In genomic region chr10:94514506-94515178, GRCm38 (mm10) we compare ENCODE assay signal across 8 mouse cellular contexts.
DNase-seq lines count a peak whose midpoint lies in the region; ATAC-seq and TF ChIP-seq lines count a peak whose summit lies in the region.

No protein-coding gene starts in this region.

- TF ChIP-seq CTCF in ES-Bruce4 (IDR thresholded peaks at IDR 0.05; ENCODE audit: low read depth, low read length) = no peak
- TF ChIP-seq CTCF in lung, adult 2 months (IDR thresholded peaks at IDR 0.05; ENCODE audit: insufficient read depth, low read length) = no peak

- TF ChIP-seq POLR2A in ES-Bruce4 (IDR thresholded peaks at IDR 0.05; ENCODE audit: insufficient read depth, low read length) = no peak
- peak; percentile 39; the same call in 1 of the 2 replicates for TF ChIP-seq POLR2A in lung, adult 2 months (IDR thresholded peaks at IDR 0.05; ENCODE audit: borderline replicate concordance, extremely low read depth, low read depth, low read length)

- H3K9ac ChIP-seq in ES-Bruce4 (ENCODE audit: low read depth, poor library complexity, severe bottlenecking) = peak overlapping the region; percentile 72
- H3K9ac ChIP-seq in forebrain, embryonic 16.5 days (replicated peaks; ENCODE audit: low read depth, low read length) = peak overlapping the region; percentile 76

- H3K4me3 ChIP-seq in ES-Bruce4 (ENCODE audit: low read depth, low read length) = peak overlapping the region; percentile 86
- peak overlapping the region; percentile 94 for H3K4me3 ChIP-seq in brown adipose tissue, adult 24 weeks (ENCODE audit: insufficient read depth, low read depth, low read length)
- peak overlapping the region; percentile 74 for H3K4me3 ChIP-seq in forebrain, embryonic 16.5 days (replicated peaks; ENCODE audit: low read length)
- H3K4me3 ChIP-seq in lung, adult 2 months (replicated peaks; ENCODE audit: extremely low read depth, low read depth, low read length) = peak overlapping the region; percentile 60

- no peak overlapping the region for H3K27ac ChIP-seq in ES-Bruce4 (ENCODE audit: insufficient read depth, low read length)
- H3K27ac ChIP-seq in brown adipose tissue, adult 24 weeks (replicated peaks; ENCODE audit: low read depth, low read length) = peak overlapping the region; percentile 95
- peak overlapping the region; percentile 33 for H3K27ac ChIP-seq in forebrain, embryonic 16.5 days (ENCODE audit: low read length)

- no peak for TF ChIP-seq EP300 in ES-Bruce4 (IDR thresholded peaks at IDR 0.05; ENCODE audit: insufficient read depth, low read depth, low read length)

- under 1% methylated on average over 68 of the region's 71 CpGs for WGBS in forebrain, embryonic 16.5 days
- WGBS in lung, adult 2 months = under 1% methylated on average over 69 of the region's 71 CpGs

- H3K4me2 ChIP-seq in forebrain, embryonic 16.5 days (ENCODE audit: low read length) = peak overlapping the region; percentile 99

- peak; percentile 81 to 86 for DNase-seq in heart, postnatal 36 days
- DNase-seq in layer of hippocampus, adult 18-20 months (ENCODE audit: low spot score in 2 of 2) = peak; percentile 68 to 79
- DNase-seq in lung, adult 2 months = peak; percentile 84
- peak; percentile 41 for DNase-seq in ovary, postnatal 10 days (ENCODE audit: low spot score)
- DNase-seq in thymus, postnatal 0 days (ENCODE audit: low spot score) = peak; percentile 86

- H3K9me3 ChIP-seq in ES-Bruce4 (replicated peaks; ENCODE audit: control insufficient read depth, insufficient read depth, low read length, poor library complexity, severe bottlenecking) = no peaks in the 10 kb centered on the region
- no peaks in the 10 kb centered on the region for H3K9me3 ChIP-seq in forebrain, embryonic 16.5 days (ENCODE audit: control insufficient read depth, low read length)

- no peaks in the 10 kb centered on the region for H3K4me1 ChIP-seq in ES-Bruce4 (ENCODE audit: control insufficient read depth, insufficient read depth, low read length)
- peaks cover 7% of the 10 kb centered on the region; the same call in 1 of the 2 replicates for H3K4me1 ChIP-seq in brown adipose tissue, adult 24 weeks (ENCODE audit: control insufficient read depth, insufficient read depth, insufficient read length, low read length)
- H3K4me1 ChIP-seq in forebrain, embryonic 16.5 days (replicated peaks; ENCODE audit: control insufficient read depth, insufficient read depth, low read length) = peaks cover 18% of the 10 kb centered on the region
- peaks cover 6% of the 10 kb centered on the region for H3K4me1 ChIP-seq in lung, adult 2 months (ENCODE audit: control insufficient read depth, insufficient read depth, low read length)

- peak; percentile 91 for ATAC-seq in forebrain, embryonic 16.5 days

- no peaks in the 10 kb centered on the region for H3K27me3 ChIP-seq in ES-Bruce4 (ENCODE audit: control insufficient read depth, insufficient read depth, low read length, poor library complexity, severe bottlenecking)
- peaks cover 13% of the 10 kb centered on the region for H3K27me3 ChIP-seq in forebrain, embryonic 16.5 days (replicated peaks; ENCODE audit: control insufficient read depth, insufficient read depth, low read length)

- H3K36me3 ChIP-seq in ES-Bruce4 (ENCODE audit: control insufficient read depth, insufficient read depth, low read length, poor library complexity, severe bottlenecking) = no peaks in the 10 kb centered on the region
- no peaks in the 10 kb centered on the region for H3K36me3 ChIP-seq in forebrain, embryonic 16.5 days (ENCODE audit: control insufficient read depth, insufficient read depth)

- intact Hi-C loops in heart, postnatal 36 days (cut with DNase I) = loop anchor here (2.0 to 5.0 kb wide), 5 partner anchors 32 to 106 kb away; no protein-coding TSS in a partner anchor
